Mouse (Mus musculus) liver, embryonic 12.5 days (tissue): Measurements from ENCODE around the gene Urb2. TPM values are rescaled to one million over a fixed set of nuclear protein-coding genes. Genes with fewer than 3 reads are reported as not detected.
A peak's percentile ranks its signal among the peaks of the same experiment; 100 is the strongest.
"Not testable (repeated sequence)": the region's sequence is repeated elsewhere in the genome, so short reads cannot be mapped to it uniquely, and the experiment has no call there.

Source experiments
- ATAC-seq: fragments of 200-750 bp; cut with Nextera tagmentation; 2 replicates; pipeline ENCODE4 v1.8.0; 2017; ENCODE audit warnings: moderate number of reproducible peaks, mild to moderate bottlenecking, moderate library complexity
- H3K27ac ChIP-seq: fragments of 300-500 bp; sonication (generic); 2 replicates; pipeline ENCODE4 v1.5.1; 2016; ENCODE audit warnings: mild to moderate bottlenecking
- H3K27me3 ChIP-seq: fragments of 300-500 bp; sonication (generic); replicated peaks from 2 replicates; pipeline ENCODE4 v1.6.1; 2016; ENCODE audit warnings: mild to moderate bottlenecking, moderate library complexity
- H3K36me3 ChIP-seq: fragments of 300-500 bp; sonication (generic); 2 replicates; pipeline ENCODE4 v1.6.1; 2016; ENCODE audit warnings: mild to moderate bottlenecking, moderate library complexity
- H3K4me1 ChIP-seq: fragments of 300-500 bp; sonication (generic); 2 replicates; pipeline ENCODE4 v1.6.1; 2016
- H3K4me2 ChIP-seq: fragments of 300-500 bp; sonication (generic); 2 replicates; pipeline ENCODE4 v1.6.1; 2016; ENCODE audit warnings: mild to moderate bottlenecking, moderate library complexity
- H3K4me3 ChIP-seq: fragments of 300-500 bp; sonication (generic); 2 replicates; pipeline ENCODE4 v1.5.1; 2016; ENCODE audit warnings: mild to moderate bottlenecking, moderate library complexity
- H3K9ac ChIP-seq: fragments of 300-500 bp; sonication (generic); 2 replicates; pipeline ENCODE4 v1.6.1; 2016; ENCODE audit warnings: mild to moderate bottlenecking, moderate library complexity
- H3K9me3 ChIP-seq: fragments of 300-500 bp; sonication (generic); replicated peaks from 2 replicates; pipeline ENCODE4 v1.6.1; 2016; ENCODE audit warnings: mild to moderate bottlenecking, moderate library complexity
- WGBS: fragments of 180-500 bp; shearing (Covaris S2); methylation state at CpG from one replicate; pipeline ENCODE4 v1.1.7; 2016; ENCODE audit not compliant: insufficient replicate concordance; 5-methylcytosine and 5-hydroxymethylcytosine counted together
- polyA plus RNA-seq: library from polyadenylated mRNA; unstranded; fragments of >200 nt; fragmentation: Nextera tagmentation; extraction: Ambion mirVana; gene quantifications from 2 replicates; pipeline ENCODE4 v1.2.1, GENCODE M21; 2016

Gene Urb2
- polyA plus RNA-seq, 1 experiment from 2014 or later: 5.9 TPM

- no peaks in the 10 kb centered on the region for H3K9me3 ChIP-seq
- 27% methylated on average over 13 of the region's 13 CpGs for WGBS
- peak; percentile 50 for ATAC-seq
- H3K4me2 ChIP-seq: peak overlapping the region; percentile 82
- H3K4me1 ChIP-seq: peaks cover 80% of the 10 kb centered on the region
- peaks cover 29% of the 10 kb centered on the region for H3K36me3 ChIP-seq
- H3K4me3 ChIP-seq: peak overlapping the region; percentile 39
- no peaks in the 10 kb centered on the region for H3K27me3 ChIP-seq
- peak overlapping the region; percentile 77 for H3K9ac ChIP-seq
- H3K27ac ChIP-seq: peak overlapping the region; percentile 99
These were observed 30.8 kb upstream of the Urb2 start for GRCm38 (mm10) chr8:123990277-123991049.

DNA sequence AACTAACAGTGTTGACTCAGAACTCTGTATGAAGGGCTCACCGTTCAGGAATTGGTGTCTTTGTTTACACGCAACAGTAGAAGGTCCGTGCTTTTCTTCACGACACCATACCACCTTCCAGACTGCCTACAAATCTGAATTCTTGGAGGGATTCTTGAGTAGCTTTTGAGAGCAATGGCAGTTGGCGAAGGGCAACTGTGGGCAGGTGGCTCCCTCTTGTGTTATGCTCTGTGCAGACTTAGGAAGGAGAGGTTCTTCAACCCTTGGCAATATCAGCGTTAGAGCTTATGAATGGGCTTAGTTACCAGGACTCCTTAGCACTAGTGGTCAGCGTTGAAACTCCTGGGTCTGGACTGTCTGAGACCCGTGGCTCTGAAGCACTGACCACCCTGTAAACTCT, 28.7 kb upstream of the Urb2 start:
- Histone ChIP-seq H3K9me3 (no peaks in the 10 kb centered on the region), H3K9ac (no peak overlapping the region), H3K4me3 (no peak overlapping the region), H3K27me3 (no peaks in the 10 kb centered on the region), H3K27ac (peak overlapping the region; percentile 76), H3K4me2 (no peak overlapping the region), H3K4me1 (peaks cover 59% of the 10 kb centered on the region), H3K36me3 (peaks cover 48% of the 10 kb centered on the region)
- WGBS: 73% methylated on average over 8 of the region's 8 CpGs
- ATAC-seq: no peak

GRCm38 (mm10) chr8:123993597-123993996, 27.7 kb upstream of the Urb2 start:
- ATAC-seq: no peak
- WGBS: 86% methylated on average over 5 of the region's 5 CpGs
- no peaks in the 10 kb centered on the region for H3K27me3 ChIP-seq
- H3K27ac ChIP-seq: no peak overlapping the region
- no peak overlapping the region for H3K9ac ChIP-seq
- H3K36me3 ChIP-seq: peaks cover 57% of the 10 kb centered on the region
- H3K4me1 ChIP-seq: peaks cover 51% of the 10 kb centered on the region
- H3K4me3 ChIP-seq: no peak overlapping the region
- no peaks in the 10 kb centered on the region for H3K9me3 ChIP-seq
- no peak overlapping the region for H3K4me2 ChIP-seq

- Histone ChIP-seq H3K4me3 (no peak overlapping the region), H3K36me3 (peaks cover 61% of the 10 kb centered on the region), H3K9me3 (no peaks in the 10 kb centered on the region), H3K4me1 (peaks cover 47% of the 10 kb centered on the region), H3K4me2 (no peak overlapping the region), H3K27me3 (no peaks in the 10 kb centered on the region), H3K27ac (no peak overlapping the region), H3K9ac (no peak overlapping the region)
- 81% methylated on average over 3 of the region's 3 CpGs for WGBS
- no peak for ATAC-seq
These were observed 27.3 kb upstream of the Urb2 start for GRCm38 (mm10) chr8:123993997-123994396.

GRCm38 (mm10) chr8:123999568-123999967, 21.7 kb upstream of the Urb2 start:
- 95% methylated on average over 2 of the region's 2 CpGs for WGBS
- Histone ChIP-seq H3K4me3 (no peak overlapping the region), H3K4me2 (no peak overlapping the region), H3K4me1 (0 out of 2 replicates have a peak, but pooled peaks cover 7% of the 10 kb centered on the region), H3K36me3 (peaks cover 96% of the 10 kb centered on the region), H3K27ac (no peak overlapping the region), H3K9me3 (no peaks in the 10 kb centered on the region), H3K27me3 (no peaks in the 10 kb centered on the region), H3K9ac (no peak overlapping the region)
- no peak for ATAC-seq

DNA sequence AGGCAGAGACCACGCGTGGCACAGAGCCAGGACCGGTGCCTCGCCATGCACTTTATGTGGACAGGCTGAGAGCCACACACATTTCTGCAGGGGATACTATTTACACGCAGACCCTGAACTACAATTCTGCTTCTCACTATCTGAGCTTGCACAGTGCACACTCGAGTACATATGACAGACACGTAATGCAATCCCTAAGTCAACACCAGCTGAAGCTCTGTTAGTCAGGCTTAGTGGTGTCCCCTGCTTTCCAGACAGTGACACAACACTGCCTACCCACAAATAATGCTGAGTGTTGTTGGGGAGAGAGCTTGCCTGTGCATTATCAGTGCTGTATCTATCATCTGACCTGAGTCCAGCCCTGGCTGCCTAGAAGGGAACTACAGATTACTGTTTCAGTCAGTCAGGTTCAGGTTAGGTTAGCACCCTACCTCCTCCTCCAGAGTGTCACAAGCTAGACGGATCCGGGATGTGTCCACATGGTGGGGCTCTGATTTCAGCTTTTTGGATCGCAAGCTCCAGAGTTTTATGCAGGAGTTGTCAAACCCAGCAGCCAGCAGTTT, 18.7 kb upstream of the Urb2 start:
- no peaks in the 10 kb centered on the region for H3K9me3 ChIP-seq
- no peak overlapping the region for H3K4me2 ChIP-seq
- H3K36me3 ChIP-seq: peaks cover 99% of the 10 kb centered on the region
- 93% methylated on average over 10 of the region's 10 CpGs for WGBS
- no peak overlapping the region for H3K4me3 ChIP-seq
- no peaks in the 10 kb centered on the region for H3K27me3 ChIP-seq
- no peak overlapping the region for H3K27ac ChIP-seq
- ATAC-seq: peak; percentile 27; the same call in 1 of the 2 replicates
- no peak overlapping the region; the same call in 1 of the 2 replicates for H3K9ac ChIP-seq
- 0 out of 2 replicates have a peak, but pooled peaks cover 7% of the 10 kb centered on the region for H3K4me1 ChIP-seq

DNA sequence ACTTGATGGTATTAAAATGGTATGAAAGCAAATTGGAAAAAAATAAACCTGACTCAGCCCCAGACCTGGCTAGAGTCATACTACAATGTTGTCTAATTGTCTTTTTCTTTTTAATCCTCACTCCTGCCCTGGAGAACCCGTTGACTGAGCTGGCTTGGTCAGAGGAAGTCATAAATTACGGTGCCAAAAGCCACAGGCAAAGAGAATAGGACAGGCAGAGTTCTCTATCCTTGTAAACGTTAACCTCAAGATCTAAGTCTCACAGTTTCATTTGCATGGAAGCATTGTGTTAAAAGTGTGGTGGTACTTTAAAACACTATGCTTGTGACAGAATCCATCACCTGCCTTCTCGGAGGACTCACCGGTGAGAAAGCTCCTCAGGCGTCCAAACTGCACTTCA, 13.5 kb upstream of the Urb2 start:
- H3K4me3 ChIP-seq: no peak overlapping the region
- H3K9me3 ChIP-seq: no peaks in the 10 kb centered on the region
- no peak for ATAC-seq
- H3K4me2 ChIP-seq: no peak overlapping the region
- no peaks in the 10 kb centered on the region for H3K27me3 ChIP-seq
- H3K36me3 ChIP-seq: peaks cover 85% of the 10 kb centered on the region
- H3K4me1 ChIP-seq: peaks cover 28% of the 10 kb centered on the region
- no peak overlapping the region for H3K27ac ChIP-seq
- H3K9ac ChIP-seq: no peak overlapping the region
- 78% methylated on average over 6 of the region's 6 CpGs for WGBS

- Histone ChIP-seq H3K36me3 (peaks cover 51% of the 10 kb centered on the region), H3K4me3 (no peak overlapping the region), H3K9me3 (no peaks in the 10 kb centered on the region), H3K4me2 (peak overlapping the region; percentile 42), H3K9ac (peak overlapping the region; percentile 36; the same call in 1 of the 2 replicates), H3K27ac (peak overlapping the region; percentile 56; the same call in 1 of the 2 replicates), H3K27me3 (no peaks in the 10 kb centered on the region), H3K4me1 (peaks cover 62% of the 10 kb centered on the region)
- 23% methylated on average over 3 of the region's 3 CpGs for WGBS
- peak; percentile 61; the same call in 1 of the 2 replicates for ATAC-seq
These were observed 9.7 kb upstream of the Urb2 start for GRCm38 (mm10) chr8:124011580-124011979.

DNA sequence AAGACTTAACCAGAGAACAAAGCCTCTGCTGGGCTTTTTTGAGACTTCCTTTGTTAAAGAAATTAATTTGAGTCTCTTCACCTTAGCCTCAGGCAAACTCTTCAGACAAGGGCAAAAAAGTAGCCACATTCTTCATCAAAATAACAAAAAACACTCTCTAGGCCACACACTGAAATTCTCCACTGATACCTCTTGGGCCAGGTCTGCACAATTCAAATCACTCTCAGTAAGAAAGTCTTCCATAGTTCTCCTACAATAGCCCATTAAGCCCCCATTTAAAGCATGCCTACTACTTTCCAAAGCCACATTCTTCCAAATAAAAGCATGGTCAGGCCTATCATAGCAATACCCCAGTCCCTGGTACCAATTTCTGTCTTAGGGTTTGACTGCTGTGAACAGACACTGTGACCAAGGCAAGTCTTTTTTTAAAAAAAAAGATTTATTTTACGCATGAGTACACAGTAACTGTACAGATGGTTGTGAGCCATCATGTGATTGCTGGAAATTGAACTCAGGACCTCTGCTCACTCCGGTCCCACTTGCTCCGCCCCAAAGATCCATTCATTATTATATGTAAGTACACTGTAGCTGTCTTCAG, 9.2 kb upstream of the Urb2 start:
- Histone ChIP-seq H3K9me3 (no peaks in the 10 kb centered on the region), H3K4me1 (peaks cover 67% of the 10 kb centered on the region), H3K4me3 (no peak overlapping the region), H3K27me3 (no peaks in the 10 kb centered on the region), H3K4me2 (peak overlapping the region; percentile 42), H3K36me3 (peaks cover 46% of the 10 kb centered on the region), H3K9ac (peak overlapping the region; percentile 36; the same call in 1 of the 2 replicates), H3K27ac (peak overlapping the region; percentile 56; the same call in 1 of the 2 replicates)
- ATAC-seq: no peak
- 92% methylated on average over 3 of the region's 3 CpGs for WGBS

GRCm38 (mm10) chr8:124014299-124014698, 7.0 kb upstream of the Urb2 start:
- H3K4me3 ChIP-seq, H3K27me3 ChIP-seq, ATAC-seq, H3K27ac ChIP-seq, H3K9ac ChIP-seq, H3K4me2 ChIP-seq, H3K9me3 ChIP-seq: not testable (repeated sequence)
- WGBS: 74% methylated on average over 7 of the region's 7 CpGs
- peaks cover 89% of the 10 kb centered on the region for H3K4me1 ChIP-seq
- H3K36me3 ChIP-seq: peaks cover 28% of the 10 kb centered on the region

DNA sequence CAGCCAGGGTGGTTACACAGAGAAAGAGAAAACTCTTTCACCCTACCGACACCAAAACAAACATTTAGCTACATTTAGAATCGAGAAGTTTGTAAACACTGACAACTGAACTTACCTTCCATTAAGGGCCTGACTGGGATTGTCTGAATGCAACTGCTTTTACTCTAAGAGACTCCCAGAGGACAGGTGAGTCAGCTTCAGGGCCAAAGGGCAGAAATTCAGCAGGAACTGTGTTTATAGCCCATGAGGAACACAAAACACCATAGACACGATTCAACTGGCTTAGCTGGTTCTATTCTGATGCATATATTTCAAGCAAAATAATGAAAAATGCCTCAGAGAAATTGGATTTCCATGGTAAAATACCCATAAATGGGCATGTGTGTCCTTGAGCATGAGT, 6.6 kb upstream of the Urb2 start:
- Histone ChIP-seq H3K4me2 (no peak overlapping the region), H3K9me3 (no peaks in the 10 kb centered on the region), H3K4me3 (no peak overlapping the region), H3K9ac (no peak overlapping the region), H3K27ac (no peak overlapping the region), H3K36me3 (peaks cover 23% of the 10 kb centered on the region), H3K4me1 (peaks cover 93% of the 10 kb centered on the region), H3K27me3 (no peaks in the 10 kb centered on the region)
- ATAC-seq: no peak
- WGBS: 75% methylated on average over 3 of the region's 3 CpGs

- peaks cover 25% of the 10 kb centered on the region for H3K36me3 ChIP-seq
- peak overlapping the region; percentile 94 for H3K9ac ChIP-seq
- peak overlapping the region; percentile 91 for H3K4me2 ChIP-seq
- peaks cover 79% of the 10 kb centered on the region for H3K4me1 ChIP-seq
- WGBS: 9% methylated on average over 13 of the region's 13 CpGs
- H3K27ac ChIP-seq: peak overlapping the region; percentile 94
- peak overlapping the region; percentile 95 for H3K4me3 ChIP-seq
- no peaks in the 10 kb centered on the region for H3K9me3 ChIP-seq
- peak; percentile 76 for ATAC-seq
- H3K27me3 ChIP-seq: no peaks in the 10 kb centered on the region
These were observed 1.5 kb upstream of the Urb2 start for GRCm38 (mm10) chr8:124019782-124020181.
